Mouse (Mus musculus) adrenal gland, postnatal 10 days (tissue): ENCODE results near the gene Csrp3. TPM values are rescaled to one million over a fixed set of nuclear protein-coding genes. Genes with fewer than 3 reads are reported as not detected.
A peak's percentile ranks its signal among the peaks of the same experiment; 100 is the strongest.

Experiments
- DNase-seq: peaks from one replicate; pipeline ENCODE4 v3.0.0; 2021; ENCODE audit warnings: mixed read lengths
- total RNA-seq, 2 experiments: library from RNA; stranded (reverse); gene quantifications; 2 replicates each; pipeline ENCODE4 v1.2.3; 2021

The Csrp3 gene
- total RNA-seq, 2 experiments from 2014 or later = 7.1 to 11.7 TPM

DNA sequence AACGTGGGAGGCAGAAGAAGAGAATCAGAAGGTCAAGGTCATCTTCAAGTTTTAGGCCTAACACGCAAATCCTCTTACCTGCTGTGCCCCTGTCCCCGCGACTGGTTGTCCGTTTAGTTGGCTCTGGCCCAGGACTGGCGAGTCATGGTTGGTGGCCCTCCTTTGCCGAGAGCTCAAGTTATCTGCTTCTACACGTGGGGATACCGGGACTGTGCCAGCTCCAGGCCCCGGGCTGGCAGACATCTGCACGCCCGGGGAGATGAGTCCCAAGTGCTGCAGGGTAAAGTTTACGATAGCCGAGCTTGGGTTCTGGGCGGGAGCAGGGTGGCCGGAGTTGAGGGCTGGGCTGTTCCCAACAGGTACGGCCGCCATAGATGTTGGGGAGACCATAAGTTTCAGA, 19.7 kb upstream of the Csrp3 start:
- DNase-seq = no peak

DNA sequence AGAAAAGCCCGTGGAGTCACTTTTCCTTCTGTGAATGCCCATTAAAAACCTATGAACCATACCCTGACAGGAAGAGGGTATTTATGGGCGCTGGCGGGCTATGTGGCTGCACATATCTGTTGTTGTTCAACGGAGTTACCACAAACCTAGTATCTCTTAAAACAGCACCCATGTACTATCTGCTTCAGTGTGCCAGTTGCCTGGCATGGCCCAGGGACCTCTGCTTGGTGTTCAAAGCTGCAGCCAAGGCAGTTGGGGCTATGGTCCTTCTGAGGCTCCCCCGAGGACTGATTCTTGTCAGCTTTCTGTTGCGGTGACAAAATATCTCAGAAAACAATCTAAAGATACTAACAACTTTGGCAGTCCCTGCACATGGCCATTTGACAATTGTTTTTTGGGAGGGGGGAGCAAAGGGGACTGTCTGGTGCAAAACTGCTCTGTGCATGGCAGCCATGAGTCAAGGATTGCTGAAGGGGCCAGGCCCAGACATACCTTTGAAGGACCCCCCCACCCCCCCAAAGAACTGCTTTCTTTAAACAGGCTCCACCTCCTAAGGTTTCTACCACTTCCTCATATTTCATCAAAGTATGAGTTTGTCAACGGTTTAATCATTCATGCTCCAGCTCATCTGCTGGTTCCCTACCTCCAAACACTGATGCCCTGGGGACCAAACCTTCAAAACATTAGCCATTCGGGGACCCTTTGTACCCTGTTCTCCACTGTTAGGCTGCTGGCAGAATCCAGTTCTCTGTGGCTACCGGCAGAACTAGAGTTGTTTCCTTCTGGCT, 17.0 kb upstream of the Csrp3 start:
- DNase-seq = no peak

DNA sequence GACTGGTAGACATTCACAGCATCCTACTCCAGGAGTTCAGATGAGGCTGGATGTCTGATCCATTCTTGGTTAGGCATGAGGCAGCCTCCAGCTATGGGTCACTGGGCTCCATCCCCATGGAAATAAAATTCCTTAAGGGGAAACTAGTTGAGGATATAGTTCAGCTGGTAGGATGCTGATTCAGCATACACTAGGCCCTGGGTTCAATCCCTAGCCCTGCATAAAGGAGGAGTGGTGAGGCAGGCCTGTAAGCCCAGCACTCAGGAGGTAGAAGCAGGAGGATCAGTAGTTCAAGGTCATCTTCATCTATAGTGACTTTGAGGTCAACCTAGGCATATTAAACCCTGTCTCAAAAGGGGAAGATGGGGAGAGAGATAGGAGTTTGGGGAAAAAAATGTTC, 16.4 kb upstream of the Csrp3 start:
- no peak for DNase-seq

DNA sequence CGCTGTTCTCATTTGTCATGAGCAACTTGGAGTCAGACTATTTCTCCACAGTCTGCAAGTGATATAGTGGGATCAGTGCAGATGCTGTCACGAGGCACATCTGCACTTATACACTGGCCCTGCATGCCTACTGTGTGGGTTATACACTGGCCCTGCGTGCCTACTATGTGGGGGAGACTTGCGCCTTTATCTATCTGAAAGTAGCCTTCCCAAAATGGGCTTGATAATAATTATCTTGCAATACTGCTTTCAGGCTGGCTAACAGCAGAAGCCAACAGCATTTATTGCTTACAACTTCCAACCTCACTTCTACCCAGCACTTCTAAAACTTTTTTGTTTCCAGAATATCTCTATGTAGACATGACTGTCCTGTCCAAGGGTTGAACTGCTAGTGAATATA, 14.0 kb upstream of the Csrp3 start:
- DNase-seq = no peak

DNA sequence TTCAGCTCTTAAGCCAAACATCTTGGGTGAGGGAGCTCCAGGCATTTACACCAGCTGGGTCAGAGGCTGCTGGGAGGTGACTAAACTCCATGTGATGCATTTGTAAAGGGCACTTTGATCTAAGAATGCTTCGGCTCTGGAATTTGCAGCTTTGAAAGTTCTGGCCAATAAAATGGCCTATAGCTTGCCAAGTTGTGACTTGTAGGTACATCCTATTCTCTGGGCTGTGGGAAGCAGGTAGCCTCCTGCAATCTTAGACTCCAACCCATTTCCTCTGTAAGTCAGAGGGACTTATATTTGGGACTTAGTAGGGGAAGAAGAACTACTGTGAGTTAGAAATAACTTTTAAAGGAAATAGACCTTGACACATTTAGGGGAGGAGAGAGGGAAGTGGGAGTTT, 13.1 kb upstream of the Csrp3 start:
- DNase-seq = no peak

DNA sequence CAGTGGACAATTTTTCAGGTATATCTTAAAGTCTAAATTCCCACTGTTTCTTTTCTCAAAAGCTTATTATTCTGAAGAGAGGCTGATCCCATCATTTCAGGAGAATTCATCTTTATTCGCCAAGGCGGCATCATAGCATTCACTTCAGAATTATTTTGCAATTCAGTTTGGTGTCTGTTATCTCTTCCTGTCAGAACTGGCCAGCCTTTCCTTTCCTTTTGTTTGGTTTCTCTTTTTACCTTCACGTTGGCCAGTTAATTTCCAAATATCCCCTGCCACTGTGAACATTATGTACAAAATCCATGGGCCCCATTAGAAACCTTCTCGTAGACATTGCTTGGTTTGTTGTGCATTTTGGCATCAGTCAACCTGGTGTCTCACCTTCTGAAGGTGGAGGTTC, 11.5 kb upstream of the Csrp3 start:
- no peak for DNase-seq

DNA sequence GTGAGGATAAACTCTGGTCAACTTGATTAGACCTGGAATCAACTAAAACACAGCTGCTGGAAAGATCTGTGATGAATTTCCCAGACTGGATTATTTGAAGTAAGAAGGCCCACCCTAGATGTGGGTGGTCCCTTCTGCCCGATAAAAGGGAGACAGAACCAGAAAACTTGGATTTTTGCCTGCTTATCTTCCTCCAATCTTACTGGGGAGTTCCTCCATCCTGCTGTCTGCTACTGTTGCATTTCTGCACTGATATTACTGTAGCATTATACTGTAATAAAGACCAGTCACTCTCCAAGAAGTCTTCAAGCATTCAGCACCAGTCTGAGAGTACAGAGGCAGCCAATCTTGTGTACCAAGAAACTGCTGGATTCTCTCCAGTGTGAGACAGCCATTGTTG, 10.4 kb upstream of the Csrp3 start:
- no peak for DNase-seq

DNA sequence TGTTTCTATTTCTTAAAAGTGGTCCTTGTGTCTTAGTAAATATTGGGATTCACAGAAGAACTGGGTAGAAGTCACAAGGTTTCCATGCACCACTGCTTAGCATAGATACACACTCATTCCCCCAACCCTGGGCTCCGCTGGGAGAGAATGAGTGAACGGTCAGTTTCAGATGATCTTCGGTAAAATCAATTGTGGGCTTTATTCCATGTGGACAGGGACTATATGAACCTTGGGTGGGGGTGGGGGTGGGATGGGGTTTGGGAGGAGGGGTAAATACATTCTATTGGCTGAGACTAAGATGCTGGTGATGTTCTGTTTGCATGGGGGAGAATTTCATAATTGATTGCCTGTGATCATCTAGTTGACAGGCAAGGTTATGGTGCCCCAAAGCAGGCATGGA, 7.6 kb upstream of the Csrp3 start:
- DNase-seq = no peak

DNA sequence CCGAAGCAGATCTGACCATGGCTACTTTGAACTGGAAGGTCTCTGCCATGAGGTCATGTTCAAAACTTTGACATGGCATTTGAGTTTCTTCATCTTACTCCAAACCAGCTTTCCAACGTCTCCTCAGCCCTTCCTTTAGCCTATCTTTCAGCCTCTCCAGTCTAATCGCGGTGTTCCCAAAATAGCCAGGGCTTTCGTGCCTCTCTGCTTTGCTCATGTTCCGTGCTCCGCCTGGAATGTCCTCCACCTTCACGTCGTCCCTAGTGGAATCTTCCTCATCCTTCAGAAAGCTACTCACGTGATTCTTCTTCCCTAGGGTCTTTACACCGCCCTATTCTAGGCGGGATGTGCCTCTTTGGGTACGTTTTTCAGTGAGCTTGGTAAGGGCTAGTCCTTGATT, 5.7 kb upstream of the Csrp3 start:
- DNase-seq = no peak

DNA sequence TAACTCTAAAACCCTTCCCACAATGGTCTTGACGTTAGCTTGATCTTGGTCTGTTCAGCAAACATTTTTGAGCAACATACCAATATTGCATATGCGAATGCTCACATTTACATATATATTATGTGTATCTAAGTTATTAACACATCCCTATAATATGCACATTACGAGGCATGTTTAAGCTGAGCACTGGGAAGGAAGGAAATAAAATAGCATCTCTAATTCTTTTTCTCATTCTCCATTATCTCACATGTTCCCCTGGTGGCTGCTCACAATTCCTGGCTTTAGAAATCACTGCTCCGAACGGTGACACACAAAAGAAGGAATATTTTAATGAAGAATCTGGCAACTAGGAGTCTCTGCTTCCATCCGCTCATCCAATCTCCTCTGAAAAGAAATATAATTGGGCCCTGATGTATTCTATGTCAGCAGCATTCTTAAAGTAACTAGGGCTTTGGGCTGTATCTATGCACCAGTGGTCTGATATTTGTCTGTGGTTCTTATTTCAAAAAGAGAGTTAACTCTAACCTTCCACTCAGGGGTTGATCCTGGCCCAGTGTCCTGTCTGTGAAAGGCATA, 3.8 kb upstream of the Csrp3 start:
- no peak for DNase-seq

DNA sequence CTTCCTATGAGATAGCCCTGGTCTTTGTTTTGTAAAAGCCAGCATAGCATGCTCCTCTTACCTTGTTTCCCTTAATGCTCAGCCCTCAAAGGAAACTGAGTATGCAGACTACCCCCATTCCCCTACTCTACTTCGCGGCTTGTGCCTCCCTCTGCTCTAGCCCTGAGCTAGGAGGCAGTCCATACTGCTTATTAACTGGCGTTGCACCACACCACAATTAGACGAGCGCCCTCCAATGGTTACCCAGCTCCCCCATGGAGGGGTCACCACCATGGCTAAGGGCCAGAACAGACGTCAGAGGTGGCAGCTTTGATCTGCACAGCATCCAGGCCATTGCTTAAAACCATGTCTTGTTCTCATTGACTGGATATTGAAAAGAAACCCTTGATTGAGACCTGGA, 1.1 kb downstream of the Csrp3 start:
- no peak for DNase-seq

DNA sequence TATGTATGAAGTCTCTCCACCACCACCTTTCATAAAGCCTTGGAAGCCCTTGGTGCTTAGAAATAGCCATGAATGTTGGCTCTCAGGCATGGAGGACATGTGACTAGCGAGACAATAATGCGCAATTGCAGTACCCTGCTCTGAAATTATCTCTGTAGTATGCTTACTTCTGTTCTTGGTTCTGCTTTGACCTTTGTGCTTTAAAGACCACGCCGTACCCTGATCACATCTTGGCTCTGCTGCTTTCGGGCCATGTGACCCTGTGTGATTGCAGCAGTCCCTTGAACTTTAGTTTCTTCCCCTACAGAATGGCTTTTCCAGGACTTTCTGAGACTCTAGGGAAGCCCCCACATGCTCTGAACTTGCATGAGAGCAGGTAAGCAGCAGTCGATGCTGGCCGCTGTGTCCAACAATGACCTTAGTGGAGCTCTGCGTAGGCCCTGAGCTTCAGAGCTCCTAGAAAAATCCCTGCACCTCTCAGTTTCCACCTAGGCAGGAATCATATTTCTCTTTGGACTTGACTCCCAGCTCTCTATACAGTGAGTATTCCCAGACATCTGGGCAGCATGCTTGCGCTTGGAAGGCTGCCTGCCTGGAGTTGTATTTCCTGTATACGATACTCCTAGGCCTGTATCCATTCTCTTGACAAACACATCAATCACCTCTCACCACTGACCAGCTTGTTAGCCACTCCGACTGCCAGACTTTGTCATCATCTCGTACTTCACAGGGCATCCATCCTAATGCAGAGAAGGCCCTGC, 2.4 kb downstream of the Csrp3 start:
- DNase-seq = no peak

DNA sequence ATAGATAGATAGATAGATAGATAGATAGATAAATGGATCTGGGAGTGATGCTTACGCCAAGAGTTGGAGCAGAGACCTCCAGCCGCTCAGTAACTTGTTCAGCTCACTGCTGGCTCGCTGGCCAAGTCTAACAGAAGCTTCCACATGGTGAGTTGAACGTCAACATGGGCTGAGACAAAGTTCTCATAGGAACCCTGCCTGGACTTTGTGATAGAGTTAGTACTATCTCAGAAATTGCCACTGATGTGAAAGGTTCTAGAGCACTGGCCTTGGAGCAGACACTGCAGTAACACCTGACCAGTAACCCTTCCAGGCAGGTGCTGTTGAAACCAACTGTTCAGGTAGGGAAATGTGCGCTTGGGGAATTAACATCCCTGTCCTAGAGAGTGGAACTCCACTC, 4.3 kb downstream of the Csrp3 start:
- DNase-seq = no peak

DNA sequence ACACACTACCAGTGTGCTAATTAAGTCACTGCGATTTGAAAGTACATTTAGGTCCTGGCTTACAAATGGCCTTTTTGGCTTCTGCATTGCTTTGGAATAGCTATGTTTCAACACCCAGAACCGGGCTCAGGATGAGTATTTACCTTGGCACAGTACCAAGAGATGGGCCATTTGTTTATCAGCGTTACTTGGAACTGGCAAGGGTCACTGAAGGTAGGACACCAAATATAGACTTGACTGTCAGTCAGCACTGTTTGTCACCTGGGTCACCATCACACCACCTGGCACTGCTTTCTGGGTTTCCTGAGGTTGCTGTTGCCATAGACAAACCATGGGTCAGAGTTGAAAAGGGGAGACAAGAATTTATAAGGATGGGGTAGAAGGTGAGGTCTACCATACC, 5.5 kb downstream of the Csrp3 start:
- DNase-seq = peak; percentile 12

DNA sequence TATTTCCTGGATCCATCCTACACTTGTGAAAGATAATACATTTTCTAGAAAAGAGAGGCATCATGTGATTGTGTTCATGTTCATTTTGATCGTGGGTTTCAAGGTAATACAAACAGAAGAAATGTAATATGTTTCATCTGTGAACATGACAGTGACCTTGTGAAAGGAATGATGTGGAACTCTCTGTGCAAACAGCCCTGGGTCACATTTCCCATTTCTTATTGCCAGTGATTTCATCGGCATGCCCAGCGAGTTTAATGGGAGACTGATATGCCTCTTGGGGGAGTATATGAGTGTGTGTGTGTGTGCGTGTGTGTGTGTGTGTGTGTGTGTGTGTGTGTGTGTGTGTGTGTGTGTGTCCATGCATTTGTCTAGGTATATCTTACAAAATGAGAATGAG, 6.3 kb downstream of the Csrp3 start:
- DNase-seq = no peak

DNA sequence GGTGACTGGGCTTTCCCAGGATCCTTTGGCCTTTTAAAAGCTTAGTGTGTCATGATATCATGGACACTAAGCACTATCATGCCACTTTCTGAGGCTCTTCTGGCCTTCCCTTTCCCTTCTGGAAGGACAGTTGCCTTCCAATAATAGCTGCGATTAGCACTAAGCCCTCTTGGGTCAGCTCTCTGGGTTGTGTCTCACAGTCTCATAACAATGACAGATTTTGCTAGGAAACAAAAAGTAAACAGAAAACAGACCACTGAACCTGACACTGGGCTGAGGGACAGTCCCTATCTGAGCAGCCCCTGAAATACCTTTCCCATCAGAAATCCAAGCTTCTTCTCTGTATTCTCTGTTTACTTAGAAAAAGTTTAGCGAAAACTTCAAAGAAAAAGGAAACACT, 7.3 kb downstream of the Csrp3 start:
- DNase-seq = no peak

DNA sequence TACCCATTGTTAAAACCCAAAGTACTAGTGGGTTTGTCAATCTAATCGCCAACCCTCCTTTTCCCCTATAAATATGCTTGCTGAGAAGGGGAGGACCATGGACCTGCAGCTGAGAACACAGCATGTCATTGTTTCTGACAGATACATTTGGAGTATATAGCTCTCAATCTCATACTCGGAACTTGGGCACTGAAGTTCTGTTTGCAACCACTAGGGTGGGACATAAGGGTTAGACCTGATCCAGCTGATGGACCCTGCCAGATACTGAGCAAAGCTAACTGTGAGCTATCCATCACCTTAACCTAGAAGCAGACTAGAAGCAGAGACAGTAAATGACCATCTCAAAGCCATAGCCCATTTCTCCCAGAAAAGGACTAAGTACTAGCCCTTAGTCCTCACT, 9.4 kb downstream of the Csrp3 start:
- DNase-seq = no peak

DNA sequence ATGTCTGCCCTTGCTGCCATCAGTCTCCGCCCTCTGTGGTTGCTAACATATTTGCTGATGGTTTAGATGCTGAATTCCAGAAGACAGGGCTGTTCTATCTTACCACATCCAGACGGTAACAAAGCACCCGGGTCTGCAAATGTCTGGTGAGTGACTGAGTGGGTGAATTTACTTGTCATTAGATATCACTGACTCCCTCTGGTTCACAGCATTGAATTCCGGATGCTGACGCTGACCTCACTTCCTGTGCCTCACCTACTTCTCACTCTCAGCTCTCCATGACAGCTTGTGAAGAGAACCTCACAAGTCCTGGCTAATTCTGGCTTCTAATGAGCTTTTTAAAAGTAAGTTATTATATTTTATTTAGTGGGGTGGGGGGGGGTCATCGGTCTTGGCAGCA, 10.9 kb downstream of the Csrp3 start:
- DNase-seq = no peak

DNA sequence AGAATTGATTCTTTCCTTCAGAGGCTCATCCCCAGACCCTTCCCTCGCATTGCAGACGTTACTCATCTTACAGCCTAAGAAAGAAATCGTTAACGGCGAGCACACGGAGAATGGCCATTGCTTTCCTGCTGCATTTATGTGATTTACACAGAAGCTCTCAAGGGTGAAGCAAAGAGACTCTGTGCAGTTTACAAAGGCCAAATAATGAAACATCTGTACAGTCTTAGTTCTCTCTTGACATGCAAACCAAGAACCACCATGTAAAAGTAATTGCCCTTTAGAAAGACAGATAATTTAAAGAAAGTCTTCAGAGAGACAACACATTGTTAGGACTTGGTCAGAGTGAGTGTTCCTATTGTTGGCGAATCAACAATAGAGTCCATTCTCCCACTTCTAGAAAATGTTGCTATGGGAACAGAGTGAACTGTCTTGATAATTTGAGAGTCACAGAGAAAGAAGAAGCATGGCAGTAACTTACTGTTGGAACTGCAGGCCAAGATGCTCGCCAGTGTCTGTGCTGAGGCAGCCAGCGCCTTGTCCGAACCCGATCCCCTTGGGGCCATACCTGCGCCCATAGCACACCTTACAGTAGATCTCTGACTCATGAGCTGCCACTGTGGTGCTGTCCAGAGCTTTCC, 12.7 kb downstream of the Csrp3 start:
- no peak for DNase-seq

DNA sequence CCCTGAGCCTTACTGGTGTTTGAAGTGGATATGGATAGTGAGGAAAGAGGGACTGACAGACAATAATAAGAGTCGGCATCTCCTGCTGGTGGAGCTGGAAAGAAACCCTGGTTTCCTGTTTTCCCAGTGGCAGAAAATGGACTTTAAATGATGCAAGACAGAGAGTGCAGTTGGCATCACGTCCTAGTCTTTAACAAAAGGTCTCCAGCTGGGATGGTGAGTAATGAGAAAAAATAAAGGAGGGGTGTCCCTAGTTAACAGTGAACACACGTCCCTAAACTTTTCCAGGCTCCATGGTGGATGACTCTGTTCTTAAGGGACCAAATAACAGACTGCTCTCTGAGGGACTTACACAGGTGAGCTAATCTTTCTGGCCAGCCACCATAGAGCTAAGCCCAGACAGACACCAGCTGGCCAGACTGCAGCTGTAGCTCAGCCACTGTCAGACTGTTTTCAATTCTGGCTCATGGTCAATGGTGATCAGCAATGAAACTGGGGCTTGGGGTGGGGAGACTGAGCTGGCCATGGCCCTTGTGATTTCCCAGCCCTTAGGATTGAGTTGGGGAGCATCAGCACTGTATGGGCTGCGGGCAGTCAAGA, 13.4 kb downstream of the Csrp3 start:
- no peak for DNase-seq

DNA sequence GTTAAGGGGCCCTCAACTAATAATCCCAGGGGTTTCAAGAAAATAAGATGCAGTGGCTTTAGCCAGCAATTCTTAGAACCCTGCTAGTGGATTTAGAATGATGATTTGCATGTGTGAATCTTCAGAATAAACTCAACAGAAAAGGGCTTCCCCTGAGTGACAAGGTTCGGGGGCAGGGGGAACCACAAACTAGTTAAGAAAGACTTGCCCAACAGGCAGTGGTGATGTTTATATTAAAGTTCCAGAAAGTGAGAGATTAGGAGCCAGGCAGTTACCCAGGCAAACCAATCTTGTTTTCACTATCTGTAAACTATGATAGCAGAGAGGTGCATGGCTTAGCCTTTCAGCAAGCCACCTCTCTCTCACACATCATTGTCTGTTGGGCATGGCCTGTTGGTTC, 15.1 kb downstream of the Csrp3 start:
- DNase-seq = no peak

DNA sequence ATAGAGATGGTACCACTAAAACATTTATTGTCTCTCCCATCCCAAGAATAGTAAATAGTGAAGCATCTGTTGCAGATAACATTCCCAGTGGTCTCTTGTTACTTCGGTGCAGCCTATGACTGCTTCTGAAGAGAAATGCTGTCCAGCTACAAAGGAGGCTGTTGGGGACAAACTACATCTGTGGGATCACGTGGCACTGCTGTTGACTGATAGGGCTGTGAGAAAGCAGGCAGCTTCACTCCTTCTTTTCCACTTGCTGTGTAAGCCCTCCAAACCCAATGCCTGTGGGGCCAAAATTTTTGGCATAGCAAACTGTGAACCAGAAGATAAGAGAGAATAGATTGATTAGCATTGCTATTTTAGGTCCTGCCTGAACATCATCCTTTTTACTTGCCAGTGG, 17.4 kb downstream of the Csrp3 start:
- no peak for DNase-seq
